Mouse (Mus musculus) midbrain, embryonic 10.5 days (tissue): Measurements from ENCODE around the gene Relch. TPM values are rescaled to one million over a fixed set of nuclear protein-coding genes. Genes with fewer than 3 reads are reported as not detected.

Experiments
- DNase-seq: peaks from one replicate; pipeline ENCODE4 v3.0.0-alpha.2; 2017; ENCODE audit warnings: low spot score
- H3K27ac ChIP-seq: fragments of 300-500 bp; sonication (generic); replicated peaks from 2 replicates; pipeline ENCODE4 v1.5.1; 2016; ENCODE audit warnings: mild to moderate bottlenecking
- H3K27me3 ChIP-seq: fragments of 300-500 bp; sonication (generic); 2 replicates; pipeline ENCODE4 v1.6.1; 2016; ENCODE audit warnings: low read depth, mild to moderate bottlenecking; ENCODE audit not compliant: poor library complexity, severe bottlenecking
- H3K36me3 ChIP-seq: fragments of 300-500 bp; sonication (generic); 2 replicates; pipeline ENCODE4 v1.6.1; 2016; ENCODE audit warnings: mild to moderate bottlenecking, moderate library complexity
- H3K4me1 ChIP-seq: fragments of 300-500 bp; sonication (generic); 2 replicates; pipeline ENCODE4 v1.6.1; 2016
- H3K4me3 ChIP-seq: fragments of 300-500 bp; sonication (generic); 2 replicates; pipeline ENCODE4 v1.5.1; 2016; ENCODE audit warnings: mild to moderate bottlenecking, moderate library complexity
- H3K9me3 ChIP-seq: fragments of 300-500 bp; sonication (generic); replicated peaks from 2 replicates; pipeline ENCODE4 v1.6.1; 2016; ENCODE audit warnings: mild to moderate bottlenecking
- WGBS: fragments of 180-500 bp; shearing (Covaris S2); methylation state at CpG from one replicate; pipeline ENCODE4 v1.1.7; 2016; 5-methylcytosine and 5-hydroxymethylcytosine counted together
- polyA plus RNA-seq: library from polyadenylated mRNA; unstranded; fragments of >200 nt; fragmentation: Nextera tagmentation; extraction: Ambion mirVana; gene quantifications from 2 replicates; pipeline ENCODE4 v1.2.1, GENCODE M21; 2016

Relch gene
- polyA plus RNA-seq = 24.5 and 27.3 TPM in 2 replicates

DNA sequence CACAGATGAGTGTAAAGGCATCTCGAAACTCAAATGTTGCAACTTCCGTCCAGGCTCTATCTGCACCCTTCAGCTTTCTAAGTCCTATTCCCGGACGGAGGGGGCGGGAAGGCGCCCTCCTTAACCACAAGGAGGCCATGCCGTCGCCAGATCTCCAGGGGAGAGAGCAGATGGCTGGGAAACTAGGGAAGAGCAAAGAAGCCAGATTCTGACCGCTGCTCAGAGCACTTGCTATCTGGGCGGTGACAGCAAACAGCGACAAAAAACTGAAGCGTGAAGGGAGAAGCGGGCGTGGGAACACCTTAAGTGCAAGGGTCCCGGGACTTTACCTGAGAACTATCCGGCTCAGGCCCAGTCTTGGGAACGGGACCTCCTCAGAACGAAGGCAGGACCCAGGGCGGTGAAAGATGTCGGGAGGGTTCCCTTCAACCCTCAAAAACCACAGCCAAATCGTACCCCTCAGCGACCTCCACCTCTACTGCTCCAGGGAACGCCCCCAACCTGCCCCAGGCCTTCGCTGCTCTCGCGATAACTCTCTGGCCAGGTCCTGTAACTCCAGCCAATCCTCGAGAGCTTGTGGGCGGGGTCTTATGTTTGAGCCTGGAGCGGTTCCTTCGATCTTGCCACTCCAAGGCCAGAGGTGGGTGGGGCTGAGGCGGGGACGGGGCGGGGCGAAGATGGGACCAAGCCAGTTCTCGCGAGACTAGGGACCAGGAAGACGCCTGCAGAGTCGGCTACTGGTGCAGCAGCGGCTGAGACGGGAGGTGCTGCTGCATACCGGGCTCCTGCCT lies at the start of gene Relch, which contains the start of gene Pign:
Gene Relch, plus strand, starts transcription at position 691 of the 791 bp plus-strand sequence.
Gene Pign, minus strand, starts transcription at position 507 of the 791 bp plus-strand sequence.
- no peaks in the 10 kb centered on the region for H3K27me3 ChIP-seq
- no peaks in the 10 kb centered on the region for H3K9me3 ChIP-seq
- peak within 1 kb of the TSS; percentile 89 for H3K27ac ChIP-seq
- H3K4me1 ChIP-seq = peaks cover 29% of the 10 kb centered on the region
- peak within 1 kb of the TSS; percentile 97 for H3K4me3 ChIP-seq
- peak; percentile 99 for DNase-seq
- 0 out of 2 replicates have a peak, but pooled peaks cover 6% of the 10 kb centered on the region for H3K36me3 ChIP-seq
- under 1% methylated on average over 41 of the region's 41 CpGs for WGBS

DNA sequence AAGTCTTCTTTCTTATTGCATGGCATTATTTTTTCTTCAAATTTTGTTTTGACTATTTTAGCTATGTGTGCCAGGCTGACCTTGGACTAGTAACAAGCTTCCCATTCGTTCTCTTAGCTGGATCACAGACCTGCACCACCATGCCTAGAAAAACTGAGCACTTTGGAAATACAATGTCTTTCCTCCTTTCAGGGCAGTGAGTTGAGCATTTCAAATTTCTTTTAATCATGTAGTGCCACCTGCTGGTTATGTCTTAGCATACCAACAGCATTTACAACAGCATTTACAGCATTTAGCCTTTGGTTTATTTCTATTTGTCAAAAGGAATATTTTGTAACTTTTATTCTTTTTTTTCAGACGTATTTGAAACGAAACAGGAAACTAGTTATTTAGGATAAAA lies 33.2 kb upstream of the Relch start:
- Histone ChIP-seq H3K9me3 (no peaks in the 10 kb centered on the region), H3K27ac (no peak overlapping the region), H3K36me3 (no peaks in the 10 kb centered on the region), H3K4me3 (no peak overlapping the region), H3K27me3 (no peaks in the 10 kb centered on the region), H3K4me1 (no peaks in the 10 kb centered on the region)
- DNase-seq = no peak
- 51% methylated on average over 3 of the region's 3 CpGs for WGBS

GRCm38 (mm10) chr1:105644093-105644492 lies 19.6 kb upstream of the Relch start:
- 90% methylated on average over 3 of the region's 3 CpGs for WGBS
- Histone ChIP-seq H3K27ac (no peak overlapping the region), H3K4me3 (no peak overlapping the region), H3K9me3 (no peaks in the 10 kb centered on the region), H3K36me3 (peaks cover 21% of the 10 kb centered on the region), H3K27me3 (no peaks in the 10 kb centered on the region), H3K4me1 (no peaks in the 10 kb centered on the region)
- no peak for DNase-seq

GRCm38 (mm10) chr1:105650650-105651049 lies 13.0 kb upstream of the Relch start:
- H3K36me3 ChIP-seq = peaks cover 24% of the 10 kb centered on the region
- no peaks in the 10 kb centered on the region for H3K27me3 ChIP-seq
- H3K9me3 ChIP-seq = no peaks in the 10 kb centered on the region
- DNase-seq = no peak
- H3K27ac ChIP-seq = no peak overlapping the region
- no peak overlapping the region for H3K4me3 ChIP-seq
- WGBS = 84% methylated on average over 1 of the region's 1 CpGs
- H3K4me1 ChIP-seq = no peaks in the 10 kb centered on the region

DNA sequence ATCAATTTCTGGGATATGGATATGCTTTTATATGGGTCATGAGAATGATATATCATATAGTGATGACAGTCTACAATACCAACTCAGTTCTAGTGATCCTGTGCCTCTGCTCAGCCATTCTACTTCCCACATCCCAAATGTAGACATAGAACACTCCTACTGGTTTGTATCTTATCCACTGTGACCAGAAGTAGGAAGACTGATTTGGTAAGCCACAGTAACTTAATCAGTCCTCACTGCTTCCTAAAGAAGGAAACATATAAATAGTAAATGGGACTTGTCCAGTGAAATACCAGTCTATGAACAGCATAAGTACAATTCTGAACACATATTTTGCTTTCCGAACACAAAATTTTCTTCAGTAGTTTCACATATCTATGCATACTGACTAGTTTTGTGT lies 9.7 kb upstream of the Relch start:
- Histone ChIP-seq H3K9me3 (no peaks in the 10 kb centered on the region), H3K36me3 (peaks cover 22% of the 10 kb centered on the region), H3K4me3 (no peak overlapping the region), H3K27me3 (no peaks in the 10 kb centered on the region), H3K27ac (no peak overlapping the region), H3K4me1 (no peaks in the 10 kb centered on the region)
- DNase-seq = no peak
- whole genome bisulfite sequencing = 96% methylated on average over 1 of the region's 1 CpGs

DNA sequence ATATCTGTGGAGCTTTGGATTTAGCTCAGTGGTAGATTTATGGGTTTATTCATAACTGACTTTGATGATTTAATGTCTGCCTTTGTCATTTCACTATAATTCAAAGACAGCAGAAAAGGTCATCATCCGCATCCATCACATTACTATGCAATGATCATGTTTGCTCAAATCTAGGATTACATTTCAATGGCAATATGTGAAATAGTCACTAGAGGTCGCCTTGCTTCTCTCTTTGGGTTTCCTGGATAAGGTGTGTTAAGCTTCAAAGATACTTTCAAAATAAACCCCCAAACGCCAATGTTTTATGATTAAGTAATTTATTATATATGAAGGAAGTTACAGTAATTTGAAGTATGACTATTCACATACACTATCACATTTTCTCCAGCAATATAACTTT lies 3.6 kb upstream of the Relch start:
- Histone ChIP-seq H3K27ac (no peak overlapping the region), H3K36me3 (peaks cover 13% of the 10 kb centered on the region), H3K9me3 (no peaks in the 10 kb centered on the region), H3K4me3 (no peak overlapping the region), H3K4me1 (peaks cover 16% of the 10 kb centered on the region), H3K27me3 (no peaks in the 10 kb centered on the region)
- no peak for DNase-seq
- WGBS = 25% methylated on average over 3 of the region's 3 CpGs

DNA sequence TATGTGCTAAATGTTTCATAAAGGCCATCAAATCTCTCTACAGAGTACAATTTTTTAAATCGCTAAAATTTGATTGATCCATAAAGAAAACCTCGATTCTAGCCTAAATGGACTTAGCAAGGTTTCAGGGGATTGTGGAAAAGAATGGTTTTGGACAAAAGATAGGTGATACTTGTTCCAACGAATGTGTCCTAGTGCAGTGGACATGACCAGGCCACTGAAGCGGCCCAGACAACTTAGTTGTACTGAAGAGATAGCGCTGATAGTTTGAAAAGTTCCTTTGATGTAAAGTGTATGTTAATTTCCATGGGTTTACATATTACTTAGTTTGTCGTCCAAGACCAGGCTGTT lies 866 bp upstream of the Relch start:
- Histone ChIP-seq H3K4me1 (peaks cover 29% of the 10 kb centered on the region), H3K27me3 (no peaks in the 10 kb centered on the region), H3K27ac (peak overlapping the region; percentile 89), H3K9me3 (no peaks in the 10 kb centered on the region), H3K36me3 (0 out of 2 replicates have a peak, but pooled peaks cover 6% of the 10 kb centered on the region), H3K4me3 (peak overlapping the region; percentile 97)
- no peak for DNase-seq
- WGBS = 9% methylated on average over 6 of the region's 6 CpGs

GRCm38 (mm10) chr1:105663962-105664812 lies 526 bp downstream of the Relch start:
- Histone ChIP-seq H3K4me1 (peaks cover 29% of the 10 kb centered on the region), H3K27ac (peak overlapping the region; percentile 89), H3K9me3 (no peaks in the 10 kb centered on the region), H3K4me3 (peak overlapping the region; percentile 97), H3K27me3 (no peaks in the 10 kb centered on the region), H3K36me3 (0 out of 2 replicates have a peak, but pooled peaks cover 6% of the 10 kb centered on the region)
- under 1% methylated on average over 67 of the region's 68 CpGs for WGBS
- peak; percentile 50 for DNase-seq

- H3K9me3 ChIP-seq = no peaks in the 10 kb centered on the region
- H3K4me1 ChIP-seq = peaks cover 16% of the 10 kb centered on the region
- H3K27ac ChIP-seq = no peak overlapping the region
- no peak for DNase-seq
- H3K4me3 ChIP-seq = no peak overlapping the region
- H3K36me3 ChIP-seq = 0 out of 2 replicates have a peak, but pooled peaks cover 6% of the 10 kb centered on the region
- H3K27me3 ChIP-seq = no peaks in the 10 kb centered on the region
These were observed 6.0 kb downstream of the Relch start for GRCm38 (mm10) chr1:105669700-105670099.

DNA sequence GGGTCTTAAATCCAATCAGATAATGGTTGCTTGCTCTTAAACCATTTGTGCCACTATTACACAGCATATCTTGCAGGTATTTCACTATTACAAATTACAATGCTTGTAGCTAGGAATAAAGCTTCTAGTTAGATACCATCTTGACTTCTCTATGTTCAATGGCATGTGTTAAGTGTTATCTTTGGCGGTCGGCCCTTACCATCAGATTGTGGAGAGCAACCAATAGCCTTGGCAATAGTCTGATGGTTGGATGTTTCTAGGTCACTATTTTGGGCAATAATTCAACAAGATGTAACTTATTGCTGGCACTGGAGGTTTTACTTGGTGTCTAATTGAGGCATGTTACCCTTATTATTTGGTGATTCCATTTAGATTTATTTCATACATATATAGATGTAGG lies 11.1 kb downstream of the Relch start:
- Histone ChIP-seq H3K27ac (no peak overlapping the region), H3K4me3 (no peak overlapping the region), H3K9me3 (no peaks in the 10 kb centered on the region), H3K4me1 (no peaks in the 10 kb centered on the region), H3K27me3 (no peaks in the 10 kb centered on the region), H3K36me3 (peaks cover 5% of the 10 kb centered on the region; the same call in 1 of the 2 replicates)
- 92% methylated on average over 2 of the region's 2 CpGs for WGBS
- no peak for DNase-seq

GRCm38 (mm10) chr1:105680587-105680986 lies 16.9 kb downstream of the Relch start:
- Histone ChIP-seq H3K4me1 (no peaks in the 10 kb centered on the region), H3K27me3 (no peaks in the 10 kb centered on the region), H3K4me3 (no peak overlapping the region), H3K27ac (no peak overlapping the region), H3K36me3 (peaks cover 5% of the 10 kb centered on the region; the same call in 1 of the 2 replicates), H3K9me3 (no peaks in the 10 kb centered on the region)
- no peak for DNase-seq
- 93% methylated on average over 1 of the region's 1 CpGs for WGBS

DNA sequence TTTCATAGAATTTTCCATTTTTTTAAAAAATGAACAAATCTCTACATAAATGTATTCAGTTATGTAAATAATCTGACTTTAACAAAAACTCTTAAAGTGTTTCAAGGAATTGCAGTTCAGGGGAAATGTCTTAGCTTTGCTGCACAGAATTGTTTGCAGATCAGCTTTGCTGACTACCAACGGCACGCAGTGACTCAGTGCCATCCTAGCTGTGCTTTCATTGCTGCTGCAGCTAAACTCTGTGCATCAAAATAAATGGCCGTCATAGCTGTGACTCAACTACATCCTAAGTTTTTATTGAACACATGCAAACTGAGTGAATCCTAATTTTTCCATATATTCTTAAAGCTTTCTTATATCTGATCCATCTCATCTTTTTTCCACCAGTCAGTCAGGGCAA lies 21.8 kb downstream of the Relch start:
- Histone ChIP-seq H3K27ac (no peak overlapping the region), H3K9me3 (no peaks in the 10 kb centered on the region), H3K4me1 (no peaks in the 10 kb centered on the region), H3K36me3 (no peaks in the 10 kb centered on the region), H3K4me3 (no peak overlapping the region), H3K27me3 (no peaks in the 10 kb centered on the region)
- 82% methylated on average over 3 of the region's 3 CpGs for WGBS
- no peak for DNase-seq

- DNase-seq = no peak
- no peaks in the 10 kb centered on the region for H3K27me3 ChIP-seq
- no peaks in the 10 kb centered on the region for H3K4me1 ChIP-seq
- H3K36me3 ChIP-seq = peaks cover 20% of the 10 kb centered on the region; the same call in 1 of the 2 replicates
- H3K27ac ChIP-seq = no peak overlapping the region
- no peak overlapping the region for H3K4me3 ChIP-seq
- no peaks in the 10 kb centered on the region for H3K9me3 ChIP-seq
- 88% methylated on average over 2 of the region's 2 CpGs for WGBS
These were observed 31.9 kb downstream of the Relch start for GRCm38 (mm10) chr1:105695581-105695980.
